Mouse (Mus musculus) forebrain, embryonic 12.5 days (tissue): ENCODE data around the gene Nap1l4. TPM values are rescaled to one million over a fixed set of nuclear protein-coding genes. Genes with fewer than 3 reads are reported as not detected.

Source experiments
- ATAC-seq: fragments of 200-750 bp; cut with Nextera tagmentation; 2 replicates; pipeline ENCODE4 v1.8.0; 2017; ENCODE audit warnings: moderate TSS enrichment; ENCODE audit not compliant: low FRiP score
- H3K27ac ChIP-seq: fragments of 300-500 bp; sonication (generic); 2 replicates; pipeline ENCODE4 v1.5.1; 2016; ENCODE audit warnings: mild to moderate bottlenecking
- H3K27me3 ChIP-seq: fragments of 300-500 bp; sonication (generic); 2 replicates; pipeline ENCODE4 v1.6.1; 2016; ENCODE audit warnings: mild to moderate bottlenecking
- H3K36me3 ChIP-seq: fragments of 300-500 bp; sonication (generic); replicated peaks from 2 replicates; pipeline ENCODE4 v1.6.1; 2016; ENCODE audit warnings: mild to moderate bottlenecking
- H3K4me1 ChIP-seq: fragments of 300-500 bp; sonication (generic); 2 replicates; pipeline ENCODE4 v1.6.1; 2016
- H3K4me2 ChIP-seq: fragments of 300-500 bp; sonication (generic); 2 replicates; pipeline ENCODE4 v1.6.1; 2016; ENCODE audit warnings: mild to moderate bottlenecking, moderate library complexity
- H3K4me3 ChIP-seq: fragments of 300-500 bp; sonication (generic); replicated peaks from 2 replicates; pipeline ENCODE4 v1.5.1; 2016; ENCODE audit warnings: mild to moderate bottlenecking
- H3K9ac ChIP-seq: fragments of 300-500 bp; sonication (generic); 2 replicates; pipeline ENCODE4 v1.6.1; 2016; ENCODE audit warnings: mild to moderate bottlenecking
- H3K9me3 ChIP-seq: fragments of 300-500 bp; sonication (generic); 2 replicates; pipeline ENCODE4 v1.6.1; 2016
- WGBS: fragments of 180-500 bp; shearing (Covaris S2); methylation state at CpG from one replicate; pipeline ENCODE4 v1.1.7; 2016; 5-methylcytosine and 5-hydroxymethylcytosine counted together
- polyA plus RNA-seq: library from polyadenylated mRNA; unstranded; fragments of >200 nt; fragmentation: Nextera tagmentation; extraction: Ambion mirVana; gene quantifications from 2 replicates; pipeline ENCODE4 v1.2.1, GENCODE M21; 2016

Gene Nap1l4
- polyA plus RNA-seq, 1 experiment from 2014 or later, result 357 TPM

GRCm38 (mm10) chr7:143495104-143495961, 53.6 kb downstream of the Nap1l4 start:
- H3K36me3 ChIP-seq, result no peaks in the 10 kb centered on the region
- no peak overlapping the region for H3K9ac ChIP-seq
- no peaks in the 10 kb centered on the region for H3K9me3 ChIP-seq
- no peak for ATAC-seq
- H3K4me1 ChIP-seq, result no peaks in the 10 kb centered on the region
- H3K27ac ChIP-seq, result no peak overlapping the region
- H3K4me3 ChIP-seq, result no peak overlapping the region
- WGBS, result 82% methylated on average over 8 of the region's 8 CpGs
- peaks cover 36% of the 10 kb centered on the region for H3K27me3 ChIP-seq
- H3K4me2 ChIP-seq, result no peak overlapping the region

DNA sequence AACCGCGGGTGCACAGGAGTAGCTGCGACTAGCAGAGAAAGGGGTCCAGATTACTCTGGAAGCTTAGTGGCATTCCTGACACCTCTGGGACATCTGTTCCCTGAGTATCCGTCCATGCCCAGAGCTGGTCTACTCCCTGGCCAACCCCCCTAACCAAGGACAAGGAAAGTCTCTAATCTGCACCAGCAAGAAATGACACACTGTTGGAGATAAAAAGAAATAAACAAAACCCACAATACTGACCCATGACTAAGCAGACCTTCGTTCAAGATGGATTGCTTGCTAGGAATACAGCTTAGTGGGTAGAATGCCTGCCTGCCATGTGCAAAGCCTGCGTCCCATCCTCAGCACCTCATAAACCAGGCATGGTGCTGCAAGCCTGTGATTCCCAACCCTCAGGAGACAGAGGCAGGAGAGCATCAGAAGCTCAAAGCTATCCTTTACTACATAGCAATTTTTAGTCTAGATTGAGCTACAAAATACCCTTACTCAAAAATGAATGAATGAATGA, 55.2 kb downstream of the Nap1l4 start:
- Histone ChIP-seq H3K9ac (no peak overlapping the region), H3K27me3 (peaks cover 29% of the 10 kb centered on the region), H3K4me3 (no peak overlapping the region), H3K4me2 (no peak overlapping the region), H3K9me3 (no peaks in the 10 kb centered on the region), H3K36me3 (no peaks in the 10 kb centered on the region), H3K4me1 (no peaks in the 10 kb centered on the region), H3K27ac (no peak overlapping the region)
- 88% methylated on average over 6 of the region's 6 CpGs for WGBS
- ATAC-seq, result no peak

DNA sequence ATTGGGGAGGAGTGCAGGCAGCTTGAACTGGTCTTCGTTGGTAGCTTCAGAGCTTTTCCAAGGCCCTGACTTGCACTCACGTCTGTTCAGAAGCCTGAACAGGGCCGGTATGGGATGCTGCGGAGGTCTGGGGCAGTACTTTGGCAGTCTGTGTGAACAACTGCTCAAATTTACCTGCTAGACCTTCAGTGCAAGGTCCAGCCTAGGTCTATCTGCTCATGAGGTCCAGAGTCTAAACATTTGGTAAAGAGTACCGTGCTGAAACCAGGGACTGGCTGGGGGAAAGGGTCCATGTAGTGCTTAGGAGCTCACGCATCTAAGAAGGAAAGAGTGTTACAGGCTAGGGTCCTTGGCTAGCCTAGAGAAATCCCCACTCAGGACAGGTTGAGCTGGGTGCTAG, 59.2 kb downstream of the Nap1l4 start:
- Histone ChIP-seq H3K36me3 (no peaks in the 10 kb centered on the region), H3K27me3 (peaks cover 26% of the 10 kb centered on the region)

GRCm38 (mm10) chr7:143482541-143482940, 66.4 kb downstream of the Nap1l4 start:
- ATAC-seq, result no peak
- Histone ChIP-seq H3K36me3 (no peaks in the 10 kb centered on the region), H3K4me2 (no peak overlapping the region), H3K27ac (no peak overlapping the region), H3K27me3 (peaks cover 16% of the 10 kb centered on the region), H3K4me3 (no peak overlapping the region), H3K9ac (no peak overlapping the region), H3K4me1 (peaks cover 7% of the 10 kb centered on the region), H3K9me3 (no peaks in the 10 kb centered on the region)
- 8% methylated on average over 6 of the region's 6 CpGs for WGBS

More for the DNA sequence above, 59.2 kb downstream of the Nap1l4 start:
- H3K9me3 ChIP-seq, result no peaks in the 10 kb centered on the region
- 82% methylated on average over 6 of the region's 6 CpGs for WGBS
- no peak overlapping the region for H3K4me2 ChIP-seq
- no peak for ATAC-seq
- no peak overlapping the region for H3K27ac ChIP-seq
- no peaks in the 10 kb centered on the region for H3K4me1 ChIP-seq
- no peak overlapping the region for H3K9ac ChIP-seq
- no peak overlapping the region for H3K4me3 ChIP-seq

GRCm38 (mm10) chr7:143481806-143482387, 67.0 kb downstream of the Nap1l4 start:
- no peak overlapping the region for H3K4me2 ChIP-seq
- H3K4me1 ChIP-seq, result peaks cover 7% of the 10 kb centered on the region
- 52% methylated on average over 5 of the region's 5 CpGs for WGBS
- H3K27ac ChIP-seq, result no peak overlapping the region
- H3K27me3 ChIP-seq, result peaks cover 16% of the 10 kb centered on the region
- no peaks in the 10 kb centered on the region for H3K36me3 ChIP-seq
- no peaks in the 10 kb centered on the region for H3K9me3 ChIP-seq
- ATAC-seq, result no peak
- no peak overlapping the region for H3K4me3 ChIP-seq
- no peak overlapping the region for H3K9ac ChIP-seq

GRCm38 (mm10) chr7:143480498-143480897, 68.4 kb downstream of the Nap1l4 start:
- WGBS, result 35% methylated on average over 13 of the region's 13 CpGs
- Histone ChIP-seq H3K36me3 (no peaks in the 10 kb centered on the region), H3K4me3 (no peak overlapping the region), H3K4me1 (peaks cover 7% of the 10 kb centered on the region), H3K9me3 (no peaks in the 10 kb centered on the region), H3K27ac (no peak overlapping the region), H3K9ac (no peak overlapping the region), H3K4me2 (no peak overlapping the region), H3K27me3 (peaks cover 20% of the 10 kb centered on the region)
- no peak for ATAC-seq

- ATAC-seq, result no peak
- H3K4me2 ChIP-seq, result no peak overlapping the region
- H3K27ac ChIP-seq, result no peak overlapping the region
- no peak overlapping the region for H3K4me3 ChIP-seq
- peaks cover 6% of the 10 kb centered on the region for H3K4me1 ChIP-seq
- no peaks in the 10 kb centered on the region for H3K36me3 ChIP-seq
- WGBS, result 90% methylated on average over 5 of the region's 5 CpGs
- H3K9me3 ChIP-seq, result no peaks in the 10 kb centered on the region
- peaks cover 25% of the 10 kb centered on the region for H3K27me3 ChIP-seq
- H3K9ac ChIP-seq, result no peak overlapping the region
These were observed 71.1 kb downstream of the Nap1l4 start for GRCm38 (mm10) chr7:143477800-143478199.

DNA sequence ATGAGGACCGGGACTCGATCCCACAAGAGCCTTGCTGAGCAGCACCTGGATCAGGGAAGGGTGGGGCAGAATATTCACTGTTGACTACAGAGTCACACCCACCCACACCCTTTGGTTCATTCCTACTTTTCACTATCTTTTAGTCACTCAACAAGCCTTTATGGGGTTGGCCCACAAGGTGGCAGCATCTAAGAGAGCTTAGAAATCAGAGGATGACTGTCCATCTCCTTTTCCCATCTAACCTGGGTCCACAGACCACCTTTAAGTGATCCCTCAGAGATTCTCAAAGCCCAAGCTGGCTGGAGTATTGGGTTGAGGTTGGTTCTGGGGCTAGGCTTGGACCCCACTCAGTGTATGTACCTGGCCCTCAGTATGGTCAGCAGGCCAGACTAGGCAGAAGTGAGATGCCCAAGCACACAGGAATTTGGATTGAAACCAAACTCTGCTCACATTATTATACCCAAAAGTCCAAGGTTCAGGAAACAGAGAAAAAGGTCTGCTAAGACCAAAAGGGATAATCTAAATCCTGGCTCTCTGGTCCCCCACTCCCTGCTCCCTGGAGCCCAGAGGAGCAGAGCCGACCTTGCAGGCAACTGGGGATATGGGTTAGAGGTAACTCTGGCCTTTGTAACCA, 72.1 kb downstream of the Nap1l4 start:
- no peaks in the 10 kb centered on the region for H3K36me3 ChIP-seq
- ATAC-seq, result no peak
- no peaks in the 10 kb centered on the region for H3K4me1 ChIP-seq
- H3K9me3 ChIP-seq, result no peaks in the 10 kb centered on the region
- H3K27ac ChIP-seq, result no peak overlapping the region
- H3K4me2 ChIP-seq, result no peak overlapping the region
- peaks cover 27% of the 10 kb centered on the region for H3K27me3 ChIP-seq
- H3K9ac ChIP-seq, result no peak overlapping the region
- 92% methylated on average over 3 of the region's 3 CpGs for WGBS
- no peak overlapping the region for H3K4me3 ChIP-seq

- Histone ChIP-seq H3K4me1 (no peaks in the 10 kb centered on the region), H3K36me3 (no peaks in the 10 kb centered on the region), H3K4me2 (no peak overlapping the region), H3K4me3 (no peak overlapping the region), H3K9me3 (no peaks in the 10 kb centered on the region), H3K27me3 (peaks cover 22% of the 10 kb centered on the region), H3K9ac (no peak overlapping the region), H3K27ac (no peak overlapping the region)
- ATAC-seq, result no peak
- 80% methylated on average over 11 of the region's 11 CpGs for WGBS
These were observed 73.0 kb downstream of the Nap1l4 start for GRCm38 (mm10) chr7:143475876-143476275.

- ATAC-seq, result no peak
- H3K4me3 ChIP-seq, result no peak overlapping the region
- peaks cover 1% of the 10 kb centered on the region; the same call in 1 of the 2 replicates for H3K4me1 ChIP-seq
- H3K9ac ChIP-seq, result no peak overlapping the region
- peaks cover 26% of the 10 kb centered on the region for H3K27me3 ChIP-seq
- no peak overlapping the region for H3K4me2 ChIP-seq
- no peak overlapping the region for H3K27ac ChIP-seq
- 24% methylated on average over 10 of the region's 10 CpGs for WGBS
- no peaks in the 10 kb centered on the region for H3K36me3 ChIP-seq
- no peaks in the 10 kb centered on the region for H3K9me3 ChIP-seq
These were observed 74.1 kb downstream of the Nap1l4 start for GRCm38 (mm10) chr7:143474811-143475210.

- ATAC-seq, result no peak
- H3K4me3 ChIP-seq, result no peak within 1 kb of the TSS
- peaks cover 8% of the 10 kb centered on the region for H3K4me1 ChIP-seq
- H3K4me2 ChIP-seq, result no peak within 1 kb of the TSS
- H3K36me3 ChIP-seq, result no peaks in the 10 kb centered on the region
- H3K9me3 ChIP-seq, result no peaks in the 10 kb centered on the region
- no peak within 1 kb of the TSS for H3K27ac ChIP-seq
- WGBS, result 46% methylated on average over 4 of the region's 4 CpGs
- no peak within 1 kb of the TSS for H3K9ac ChIP-seq
- peaks cover 39% of the 10 kb centered on the region for H3K27me3 ChIP-seq
These were observed 75.4 kb downstream of the Nap1l4 start, which contains the start of gene Slc22a18 for GRCm38 (mm10) chr7:143473347-143474101. Gene Slc22a18 (plus strand): TSS chr7:143473736.

DNA sequence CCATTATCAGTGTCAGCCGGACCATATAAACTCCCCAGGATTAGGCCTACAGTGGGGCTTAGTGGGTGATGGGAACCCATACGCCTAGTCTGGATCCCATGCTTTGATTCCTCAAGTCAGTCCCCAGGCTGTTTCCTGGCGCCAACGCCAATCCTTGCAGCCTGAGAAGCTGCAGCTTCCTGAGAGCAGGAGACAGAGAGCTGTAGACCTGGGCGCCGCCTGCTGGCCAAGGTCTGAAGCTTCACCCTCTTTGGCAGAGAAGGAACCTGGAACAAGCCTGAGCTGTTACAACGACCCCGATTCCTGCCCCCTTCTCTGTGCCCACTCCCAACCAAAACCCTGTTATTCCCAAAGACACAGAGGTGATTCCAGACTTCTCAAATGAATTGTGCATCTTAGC, 79.0 kb downstream of the Nap1l4 start:
- Histone ChIP-seq H3K27ac (no peak overlapping the region), H3K4me1 (peaks cover 39% of the 10 kb centered on the region), H3K4me2 (no peak overlapping the region), H3K9me3 (no peaks in the 10 kb centered on the region), H3K27me3 (peaks cover 59% of the 10 kb centered on the region), H3K9ac (no peak overlapping the region), H3K4me3 (no peak overlapping the region), H3K36me3 (no peaks in the 10 kb centered on the region)
- WGBS, result 19% methylated on average over 8 of the region's 8 CpGs
- 0 out of 2 replicates have a peak, but pooled peaks have one; percentile 37 for ATAC-seq
